Mouse (Mus musculus): ENCODE results near the gene Krit1.
"Not testable (repeated sequence)": the region's sequence is repeated elsewhere in the genome, so short reads cannot be mapped to it uniquely, and the experiment has no call there.

The Krit1 gene

DNA sequence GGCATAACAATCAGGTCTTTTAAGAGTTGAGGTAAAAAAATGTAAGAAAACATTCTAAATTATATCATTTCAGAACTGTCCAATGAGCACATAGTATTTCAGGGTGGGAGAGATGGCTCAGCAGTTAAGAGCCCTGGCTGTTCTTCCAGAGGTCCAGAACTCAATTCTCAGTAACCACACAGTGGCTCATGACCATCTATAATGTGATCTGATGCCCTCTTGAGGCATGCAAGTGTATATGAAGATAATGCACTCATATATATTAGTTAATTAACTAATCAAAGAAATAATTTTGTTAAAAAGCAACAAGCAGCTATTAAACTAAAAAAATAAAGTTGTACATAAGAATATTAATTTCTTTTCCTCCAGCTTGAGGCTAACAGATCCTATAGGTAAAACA, 86.2 kb downstream of the Krit1 start:
- no peak for DNase-seq (ENCODE audit: low spot score)

DNA sequence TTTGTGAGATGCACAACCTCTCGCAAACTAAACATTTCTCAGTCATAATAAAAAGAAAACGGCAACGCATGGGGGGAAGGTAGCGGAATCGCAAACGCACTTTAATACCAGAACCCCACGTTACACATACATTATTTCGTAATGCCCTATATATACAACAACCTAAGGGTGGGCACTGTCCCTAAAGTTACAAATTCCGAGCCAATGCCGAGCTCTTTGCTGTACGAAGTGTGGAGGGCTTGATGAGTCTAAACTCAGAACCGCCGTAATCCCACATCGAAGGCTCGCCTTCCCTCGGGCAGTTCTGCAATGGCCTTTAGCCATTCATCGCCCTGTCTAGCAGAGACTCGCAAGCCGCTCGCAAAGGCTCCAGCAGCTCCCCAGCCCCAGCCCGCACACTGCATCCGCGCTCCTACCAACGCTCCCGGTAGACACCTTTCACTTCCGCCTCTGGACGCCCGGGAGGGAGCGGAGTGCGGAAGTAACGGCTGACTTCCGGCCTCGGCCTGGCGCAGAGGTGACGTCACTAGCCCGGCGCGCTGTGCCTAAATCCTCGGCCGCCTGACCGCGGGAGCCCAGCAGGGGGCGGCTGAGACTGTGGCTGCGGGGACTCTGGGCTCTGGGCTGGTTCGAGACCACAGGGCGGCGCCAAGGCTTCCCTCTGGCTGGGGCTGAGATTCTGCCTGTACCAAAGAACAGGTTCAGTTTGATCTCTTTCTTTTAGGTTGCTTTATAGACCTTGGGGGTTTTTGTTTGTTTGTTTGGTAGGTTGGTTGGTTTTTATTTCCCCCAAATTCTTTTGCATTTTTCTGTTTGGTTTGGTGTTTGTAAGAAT, 90.7 kb downstream of the Krit1 start, which contains the start of gene Mterf1a:
TSS of gene Mterf1a (minus strand) at position 475 of the 835 bp plus-strand sequence.
- not testable (repeated sequence) for DNase-seq (ENCODE audit: low spot score)

DNA sequence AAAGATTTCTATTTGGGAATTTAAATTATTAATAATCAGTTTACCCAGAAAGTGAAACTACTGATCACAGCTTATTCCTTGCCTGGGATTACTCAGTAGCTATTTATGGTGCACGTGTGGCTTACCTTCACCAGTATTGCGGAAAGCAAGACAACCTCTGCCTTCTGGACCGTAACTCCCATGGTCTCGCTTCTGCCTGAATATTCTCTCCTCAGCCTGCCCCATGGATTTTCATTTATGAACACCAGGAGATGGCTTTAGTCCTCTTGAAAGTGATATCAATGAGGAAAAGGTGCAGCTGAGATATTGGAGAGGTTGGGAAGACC, 91.3 kb downstream of the Krit1 start:
- not testable (repeated sequence) for DNase-seq (ENCODE audit: low spot score)

Measured in ovary, adult 18-20 months (tissue).